Mouse (Mus musculus) spleen, adult 2 months (tissue): ENCODE data around the gene Sfmbt2. TPM values are rescaled to one million over a fixed set of nuclear protein-coding genes. Genes with fewer than 3 reads are reported as not detected.

Experiments
- DNase-seq, 2 experiments: peaks; one replicate each; pipeline versions ENCODE4 v3.0.0 to v3.0.0-alpha.2; 2012 to 2021; ENCODE audit warnings: low spot score in 2 of 2, low read depth in 1 of 2
- H3K27ac ChIP-seq: fragments of 200-500 bp; 2 replicates; pipeline ENCODE4 v1.5.1; 2012; ENCODE audit warnings: low read length, inconsistent platforms; ENCODE audit not compliant: insufficient read depth
- H3K27me3 ChIP-seq: fragments of 200-500 bp; 2 replicates; pipeline ENCODE4 v1.6.1; 2012; ENCODE audit warnings: mild to moderate bottlenecking, moderate library complexity, low read length, inconsistent platforms; ENCODE audit not compliant: control insufficient read depth, insufficient read depth
- H3K36me3 ChIP-seq: fragments of 200-500 bp; 2 replicates; pipeline ENCODE4 v1.6.1; 2012; ENCODE audit warnings: mild to moderate bottlenecking, low read length, inconsistent platforms; ENCODE audit not compliant: control insufficient read depth, insufficient read depth
- H3K4me1 ChIP-seq: fragments of 200-500 bp; 2 replicates; pipeline ENCODE4 v1.6.1; 2011; ENCODE audit warnings: inconsistent platforms; ENCODE audit not compliant: control insufficient read depth, insufficient read depth, insufficient read length
- H3K4me3 ChIP-seq: fragments of 200-500 bp; 2 replicates; pipeline ENCODE4 v1.5.1; 2011; ENCODE audit warnings: mild to moderate bottlenecking, inconsistent platforms; ENCODE audit not compliant: insufficient read depth, insufficient read length; ENCODE audit errors: extremely low read depth
- CTCF ChIP-seq: fragments of 200-500 bp; IDR thresholded peaks from 2 replicates; pipeline ENCODE4 v1.5.1; 2011; ENCODE audit warnings: mild to moderate bottlenecking, inconsistent platforms; ENCODE audit not compliant: insufficient read depth, insufficient read length, insufficient replicate concordance; ENCODE audit errors: extremely low read depth
- POLR2A ChIP-seq: fragments of 200-500 bp; IDR thresholded peaks from 2 replicates; pipeline ENCODE4 v1.6.1; 2011; ENCODE audit warnings: low read depth, low read length, inconsistent platforms
- WGBS: fragments of 180-500 bp; shearing (Covaris S2); methylation state at CpG from one replicate; pipeline ENCODE4 v1.1.7; 2018; 5-methylcytosine and 5-hydroxymethylcytosine counted together
- polyA plus RNA-seq: library from polyadenylated mRNA; depleted of rRNA; stranded (reverse); fragments of >200 nt; gene quantifications from 2 replicates; pipeline ENCODE4 v1.2.3, GENCODE M21; 2012

Gene Sfmbt2
- polyA plus RNA-seq, 1 experiment: 0.34 TPM

- DNase-seq: no peak
- TF ChIP-seq POLR2A (no peak), CTCF (no peak)
- Histone ChIP-seq H3K27ac (no peak overlapping the region), H3K4me1 (no peaks in the 10 kb centered on the region), H3K36me3 (no peaks in the 10 kb centered on the region), H3K27me3 (no peaks in the 10 kb centered on the region), H3K4me3 (no peak overlapping the region)
- WGBS: 91% methylated on average over 7 of the region's 7 CpGs
These were observed 155.3 kb downstream of the Sfmbt2 start for GRCm38 (mm10) chr2:10525622-10526021.

DNA sequence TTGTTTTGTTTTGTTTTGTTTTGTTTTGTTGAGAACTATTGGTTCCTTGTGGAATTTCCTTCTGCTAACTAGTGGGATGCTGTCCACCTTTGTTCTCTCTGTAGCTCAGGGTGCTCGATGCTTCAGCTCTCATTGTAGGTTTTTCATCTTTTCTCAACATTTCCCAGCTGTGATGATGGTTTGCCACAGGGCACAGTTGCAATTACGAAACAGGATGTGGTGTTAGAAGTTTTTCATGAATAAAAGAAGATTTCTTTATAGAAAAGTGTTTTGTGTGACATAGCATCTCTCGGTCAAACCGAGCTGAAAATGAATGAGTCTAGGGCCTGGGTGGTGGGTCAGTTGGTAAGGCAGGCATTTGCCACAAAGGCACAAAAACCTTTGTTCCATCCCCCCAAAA, 171.5 kb downstream of the Sfmbt2 start:
- no peak for DNase-seq
- H3K4me1 ChIP-seq: no peaks in the 10 kb centered on the region
- H3K27ac ChIP-seq: no peak overlapping the region
- no peak overlapping the region for H3K4me3 ChIP-seq
- no peaks in the 10 kb centered on the region for H3K27me3 ChIP-seq
- no peaks in the 10 kb centered on the region for H3K36me3 ChIP-seq
- no peak for TF ChIP-seq CTCF
- TF ChIP-seq POLR2A: no peak
- WGBS: 29% methylated on average over 4 of the region's 4 CpGs

DNA sequence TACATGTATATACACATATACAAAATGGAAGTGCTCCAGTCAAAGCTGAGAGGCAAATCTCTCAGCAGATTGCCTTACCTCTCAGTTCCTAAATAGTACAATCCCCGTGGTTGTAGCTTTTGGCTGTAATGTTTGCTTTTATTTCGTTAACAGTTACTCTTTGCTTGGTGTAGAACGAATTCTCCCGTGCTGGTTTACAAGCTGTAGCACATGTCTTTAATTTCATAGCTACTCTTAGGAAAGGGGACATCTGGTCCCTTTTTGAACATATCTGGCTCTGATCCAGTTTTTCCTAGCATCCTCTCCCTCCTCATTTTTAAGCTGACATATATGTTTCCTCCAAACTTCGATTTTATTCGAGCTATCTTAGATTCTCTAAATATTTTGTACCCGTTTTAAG, 172.1 kb downstream of the Sfmbt2 start:
- no peak for DNase-seq
- Histone ChIP-seq H3K4me1 (no peaks in the 10 kb centered on the region), H3K36me3 (no peaks in the 10 kb centered on the region), H3K27me3 (no peaks in the 10 kb centered on the region), H3K27ac (no peak overlapping the region), H3K4me3 (no peak overlapping the region)
- no peak for TF ChIP-seq CTCF
- TF ChIP-seq POLR2A: no peak
- 87% methylated on average over 7 of the region's 7 CpGs for WGBS

GRCm38 (mm10) chr2:10558816-10559215, 188.5 kb downstream of the Sfmbt2 start:
- TF ChIP-seq CTCF (no peak), POLR2A (no peak)
- 85% methylated on average over 1 of the region's 1 CpGs for WGBS

DNA sequence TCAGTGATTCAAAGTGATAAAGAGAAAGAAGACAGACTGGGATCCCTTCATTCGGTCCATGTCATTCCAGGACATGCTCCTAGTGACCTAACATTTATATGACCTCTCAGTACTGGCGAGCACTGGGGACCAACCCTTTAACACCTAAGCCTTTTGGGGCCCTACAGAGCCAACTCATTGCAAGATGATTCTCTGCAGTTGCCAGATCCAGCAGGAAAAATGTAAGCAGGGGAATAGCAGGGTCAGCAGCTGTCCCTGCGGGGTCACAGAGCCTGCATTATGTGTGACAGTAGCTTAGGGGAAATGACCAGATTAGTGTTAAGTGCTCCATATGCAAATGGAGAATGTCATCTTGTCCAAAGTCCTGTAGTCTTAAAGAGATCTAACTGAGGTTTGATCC, 195.2 kb downstream of the Sfmbt2 start:
- no peaks in the 10 kb centered on the region for H3K4me1 ChIP-seq
- H3K4me3 ChIP-seq: no peak overlapping the region
- no peak overlapping the region for H3K27ac ChIP-seq
- TF ChIP-seq POLR2A (no peak), CTCF (no peak)
- DNase-seq: no peak
- WGBS: 92% methylated on average over 3 of the region's 3 CpGs
- H3K27me3 ChIP-seq: no peaks in the 10 kb centered on the region
- H3K36me3 ChIP-seq: no peaks in the 10 kb centered on the region

More at GRCm38 (mm10) chr2:10558816-10559215, 188.5 kb downstream of the Sfmbt2 start:
- H3K4me1 ChIP-seq: no peaks in the 10 kb centered on the region
- no peak overlapping the region for H3K4me3 ChIP-seq
- H3K27me3 ChIP-seq: no peaks in the 10 kb centered on the region
- DNase-seq: no peak
- H3K27ac ChIP-seq: no peak overlapping the region
- H3K36me3 ChIP-seq: no peaks in the 10 kb centered on the region

- no peaks in the 10 kb centered on the region for H3K27me3 ChIP-seq
- H3K27ac ChIP-seq: no peak overlapping the region
- no peak for DNase-seq
- no peaks in the 10 kb centered on the region for H3K4me1 ChIP-seq
- H3K4me3 ChIP-seq: no peak overlapping the region
- H3K36me3 ChIP-seq: no peaks in the 10 kb centered on the region
- TF ChIP-seq POLR2A (no peak), CTCF (no peak)
- 35% methylated on average over 6 of the region's 6 CpGs for WGBS
These were observed 199.1 kb downstream of the Sfmbt2 start for GRCm38 (mm10) chr2:10569392-10569791.

GRCm38 (mm10) chr2:10572311-10572710, 202.0 kb downstream of the Sfmbt2 start:
- Histone ChIP-seq H3K27ac (no peak overlapping the region), H3K36me3 (no peaks in the 10 kb centered on the region), H3K27me3 (no peaks in the 10 kb centered on the region), H3K4me3 (no peak overlapping the region), H3K4me1 (no peaks in the 10 kb centered on the region)
- 86% methylated on average over 4 of the region's 4 CpGs for WGBS
- no peak for TF ChIP-seq CTCF
- no peak for TF ChIP-seq POLR2A
- no peak for DNase-seq
